Mouse (Mus musculus) liver, postnatal 0 days (tissue): ENCODE results near the gene Tmem260.

Experiments
- CTCF ChIP-seq: sonication (generic); IDR thresholded peaks from 2 replicates; pipeline ENCODE4 v1.5.1; 2016; ENCODE audit warnings: antibody characterized with exemption, low read depth
- EP300 ChIP-seq: IDR thresholded peaks from 2 replicates; pipeline ENCODE4 v1.6.1; 2016; ENCODE audit warnings: antibody characterized with exemption, low read depth, mild to moderate bottlenecking

GRCm38 (mm10) chr14:48472179-48472578, 26.3 kb downstream of the Tmem260 start:
- TF ChIP-seq CTCF (no peak), EP300 (no peak)
